Mouse (Mus musculus): Measurements from ENCODE around the gene Tomm20l.
"Not testable (repeated sequence)": the region's sequence is repeated elsewhere in the genome, so short reads cannot be mapped to it uniquely, and the experiment has no call there.

Gene Tomm20l

GRCm38 (mm10) chr12:71111331-71111730 lies at the start of gene Tomm20l:
Gene Tomm20l (plus strand): TSS chr12:71111428.
- DNase-seq = peak; percentile 65

DNA sequence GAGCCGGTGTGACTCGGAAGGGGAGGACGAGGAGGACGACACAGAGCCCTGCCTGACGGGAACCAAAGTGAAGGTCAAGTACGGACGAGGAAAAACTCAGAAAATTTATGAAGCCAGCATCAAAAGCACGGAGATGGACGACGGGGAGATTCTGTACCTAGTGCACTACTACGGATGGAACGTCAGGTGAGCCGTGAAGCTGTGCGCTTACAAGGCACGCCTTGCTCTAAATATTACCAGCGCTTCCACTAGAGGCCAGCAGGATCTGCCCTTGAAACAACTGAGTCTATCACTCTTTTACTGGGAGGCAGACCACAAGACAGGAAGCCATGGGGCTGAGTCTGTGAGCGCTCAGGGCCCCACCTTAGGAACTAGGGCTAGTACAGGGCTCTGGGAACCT lies 41.4 kb upstream of the Tomm20l start:
- no peak for DNase-seq

- DNase-seq = no peak
These were observed 39.2 kb upstream of the Tomm20l start for GRCm38 (mm10) chr12:71072048-71072447.

DNA sequence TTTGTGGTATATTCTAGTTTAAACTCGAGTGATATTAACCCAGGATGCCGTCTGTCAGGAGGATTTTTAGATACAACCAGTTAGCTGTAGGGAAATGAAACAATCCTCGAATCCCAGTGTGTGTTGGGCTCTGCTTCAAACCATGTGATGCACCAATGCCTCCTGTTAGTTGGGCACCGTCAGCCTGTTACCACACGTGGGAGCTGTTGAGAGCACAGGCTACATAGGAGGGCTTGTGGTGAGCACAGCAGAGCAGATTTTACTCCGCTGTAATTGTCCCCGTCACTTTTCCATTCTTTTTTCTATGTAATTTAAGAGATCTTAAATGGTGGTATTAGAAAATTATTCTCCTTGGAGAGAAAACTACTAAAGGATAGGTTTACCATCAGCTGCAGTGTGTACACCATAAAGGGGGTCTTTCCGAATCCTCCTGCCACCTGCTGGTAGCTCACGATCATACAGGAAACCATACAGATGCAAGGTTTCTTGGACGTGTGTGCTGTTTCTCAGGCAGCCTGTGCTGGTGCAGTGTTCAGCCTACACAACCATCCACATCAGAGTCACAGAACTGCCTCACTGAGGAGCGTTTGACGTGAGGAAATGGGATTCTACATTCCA lies 38.0 kb upstream of the Tomm20l start:
- DNase-seq = peak; percentile 59

GRCm38 (mm10) chr12:71086331-71086730 lies 24.9 kb upstream of the Tomm20l start:
- no peak for DNase-seq

GRCm38 (mm10) chr12:71104275-71104674 lies 7.0 kb upstream of the Tomm20l start:
- DNase-seq = not testable (repeated sequence)

GRCm38 (mm10) chr12:71107216-71107771 lies 3.9 kb upstream of the Tomm20l start:
- DNase-seq = no peak

DNA sequence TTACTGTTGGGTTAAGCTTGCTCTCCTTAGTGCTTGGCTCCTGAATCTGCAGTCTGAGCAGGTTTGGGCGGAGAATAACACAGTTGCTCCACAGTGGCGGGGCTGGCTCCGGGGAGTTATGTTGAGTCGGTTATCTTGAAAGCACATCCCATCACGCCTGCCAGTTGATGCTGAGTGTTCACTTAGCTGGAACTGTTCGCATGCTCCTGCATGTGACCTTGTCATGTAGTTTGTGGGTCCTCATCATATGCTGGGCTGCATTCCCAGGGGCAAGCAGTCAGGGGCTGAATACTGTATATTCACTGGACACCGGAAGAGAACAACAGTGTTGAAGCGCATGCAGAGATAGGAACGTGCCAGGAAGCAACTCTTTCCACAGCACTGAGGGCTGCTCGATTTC lies 1.8 kb downstream of the Tomm20l start:
- no peak for DNase-seq

DNA sequence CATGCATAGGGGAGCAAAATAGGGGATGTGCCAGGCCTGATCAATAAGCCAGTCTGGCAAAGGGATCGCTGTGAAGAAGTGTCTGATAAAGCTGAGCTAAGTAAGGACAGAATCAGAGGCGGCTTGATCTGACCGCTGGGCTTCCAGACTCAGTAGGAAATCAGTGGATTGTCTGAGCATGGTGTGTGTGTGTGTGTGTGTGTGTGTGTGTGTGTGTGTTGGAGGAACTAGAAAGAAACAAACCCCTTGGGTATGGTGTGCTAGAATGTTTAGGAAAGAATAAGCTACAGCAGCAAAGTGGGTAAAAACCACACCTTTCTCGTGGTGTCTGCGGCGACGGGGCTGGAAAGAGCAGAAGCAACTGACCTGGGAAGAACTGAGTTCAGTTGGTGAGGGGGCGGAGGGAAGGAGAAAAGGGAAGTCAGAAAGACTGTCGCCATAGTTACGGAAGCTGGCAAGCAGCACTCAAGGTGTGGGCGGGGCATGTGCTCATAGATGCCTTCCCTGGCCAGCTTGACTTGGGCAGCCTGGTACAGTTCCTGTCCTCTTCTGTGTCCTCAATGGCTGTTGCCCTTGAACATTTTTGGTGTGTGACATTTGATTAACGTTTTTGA lies 2.6 kb downstream of the Tomm20l start:
- DNase-seq = peak; percentile 71

DNA sequence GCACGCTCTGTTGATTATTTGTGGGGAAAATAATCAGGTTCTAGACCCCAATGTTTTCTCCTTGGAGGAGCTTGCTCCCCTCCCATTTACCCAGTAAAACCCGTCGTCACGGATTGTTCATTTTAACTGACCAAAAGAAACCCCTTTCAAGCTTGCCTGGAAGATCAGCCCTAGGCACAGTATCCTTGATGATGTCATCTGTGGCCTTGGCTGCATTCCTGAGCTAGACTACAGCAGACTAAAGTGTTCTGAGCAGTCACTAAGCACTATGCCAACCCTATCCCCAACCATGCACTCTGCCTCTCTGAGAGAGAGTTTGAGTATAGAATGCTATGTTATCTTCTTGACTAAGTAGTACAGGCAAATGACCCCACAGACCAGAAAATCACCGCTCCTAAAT lies 5.2 kb downstream of the Tomm20l start:
- DNase-seq = no peak

DNA sequence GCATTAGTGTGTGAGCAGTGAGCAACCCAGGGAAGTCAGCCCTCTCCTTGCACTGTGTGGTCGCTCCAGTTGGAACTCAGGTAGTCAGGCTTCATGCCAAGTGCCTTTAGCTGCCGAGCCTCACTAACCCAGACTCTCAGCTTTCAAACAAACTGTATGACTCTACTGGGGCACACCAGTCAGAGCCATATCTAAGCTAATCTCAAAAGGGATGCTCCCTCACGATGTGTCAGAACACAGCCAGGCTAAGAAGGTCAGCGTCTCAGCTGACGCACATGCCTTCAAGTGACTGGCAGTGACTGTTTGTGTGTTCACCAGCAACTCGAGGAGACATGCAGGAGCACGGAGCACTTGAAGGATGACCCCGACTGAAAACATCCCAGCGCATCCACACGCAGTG lies 11.5 kb downstream of the Tomm20l start:
- no peak for DNase-seq

DNA sequence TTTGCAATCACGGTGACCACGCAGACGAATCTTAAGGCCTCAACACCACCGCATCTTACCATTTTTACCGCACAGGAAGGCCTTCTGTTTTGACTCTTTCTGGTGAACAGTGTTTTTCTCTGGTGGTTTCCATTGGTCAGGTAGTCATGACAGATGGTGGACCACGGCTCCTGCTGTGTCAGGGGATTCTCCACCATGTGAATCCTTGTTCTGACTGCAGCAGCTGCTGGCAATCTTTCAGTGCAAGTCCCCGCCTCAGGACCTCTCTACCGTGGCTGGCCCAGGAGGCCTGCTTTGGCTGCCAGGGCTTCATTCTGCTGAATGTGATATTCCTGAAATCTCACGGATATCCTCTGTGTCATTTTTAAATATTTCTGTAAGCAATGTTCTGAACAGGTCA lies 12.1 kb downstream of the Tomm20l start:
- no peak for DNase-seq

DNA sequence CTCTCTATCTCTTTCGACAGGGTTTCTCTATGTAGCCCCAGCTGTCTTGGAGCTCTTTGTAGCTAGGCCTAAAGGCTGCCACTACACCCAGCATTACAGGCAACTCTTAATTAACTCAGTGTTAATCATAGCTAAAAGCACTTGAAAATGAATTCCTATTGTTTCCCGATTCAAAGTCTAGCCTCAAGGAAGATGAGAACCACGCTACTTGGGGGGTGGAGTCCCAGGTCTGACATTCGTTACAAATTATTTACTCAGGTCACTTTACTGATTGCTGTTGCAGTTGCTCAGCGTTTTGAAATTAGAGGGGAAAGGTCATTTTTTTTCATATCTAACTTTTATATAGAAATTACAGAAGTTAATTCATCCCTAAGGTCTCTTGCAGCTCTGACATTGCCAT lies 24.4 kb downstream of the Tomm20l start:
- no peak for DNase-seq

GRCm38 (mm10) chr12:71136130-71136973 lies 25.1 kb downstream of the Tomm20l start, which contains the start of the genes Timm9 and 2700049A03Rik:
Gene Timm9 (minus strand): TSS chr12:71136684.
Gene 2700049A03Rik (plus strand): TSS chr12:71136848.
- DNase-seq = peak; percentile 90

DNA sequence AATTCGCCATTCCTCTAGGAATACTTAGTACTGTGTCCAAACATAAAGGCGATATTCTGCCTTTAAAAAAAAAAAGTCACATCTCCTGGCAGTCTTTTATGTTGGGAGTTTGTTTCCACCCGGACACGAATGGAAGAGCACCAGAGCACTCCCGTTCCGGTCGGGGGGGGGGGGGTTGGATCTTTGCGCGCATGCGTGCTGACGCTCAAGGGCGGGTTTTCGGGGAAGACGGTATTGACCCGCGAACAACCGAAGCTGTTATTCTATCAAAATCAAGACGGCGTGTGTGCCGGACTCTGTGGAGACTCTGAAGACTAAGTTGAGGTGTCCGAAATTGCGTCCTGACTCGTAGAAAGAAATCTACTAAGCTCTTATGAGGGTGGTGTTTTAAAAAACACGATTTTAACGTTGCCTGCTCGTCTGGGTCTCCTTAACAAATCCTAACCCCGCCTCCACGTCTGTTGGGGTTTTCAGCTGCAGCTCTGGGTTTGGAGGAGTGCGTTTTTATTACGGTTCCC lies 25.8 kb downstream of the Tomm20l start:
- peak; percentile 93 for DNase-seq

GRCm38 (mm10) chr12:71137686-71138085 lies 26.5 kb downstream of the Tomm20l start:
- DNase-seq = peak; percentile 5

GRCm38 (mm10) chr12:71139258-71139828 lies 28.1 kb downstream of the Tomm20l start:
- no peak for DNase-seq

DNA sequence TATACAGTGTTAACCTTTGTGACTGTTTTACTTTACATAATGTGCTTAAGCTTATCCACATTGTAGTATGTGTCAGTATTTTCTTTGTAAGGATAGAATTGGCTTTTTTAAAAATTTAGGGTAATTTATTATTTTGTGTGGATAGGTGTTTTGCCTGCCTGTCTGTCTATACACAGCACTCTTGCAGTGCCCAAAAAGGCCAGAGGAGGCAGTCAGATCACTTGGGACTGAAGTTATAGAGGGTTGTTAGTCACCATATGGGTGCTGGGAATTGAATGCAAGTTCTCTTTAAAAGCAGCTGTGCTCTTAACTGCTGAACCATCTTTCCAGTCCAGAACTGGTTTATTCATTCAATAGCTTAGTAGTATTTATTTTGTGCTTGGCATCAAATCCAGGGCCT lies 30.0 kb downstream of the Tomm20l start:
- DNase-seq = no peak

DNA sequence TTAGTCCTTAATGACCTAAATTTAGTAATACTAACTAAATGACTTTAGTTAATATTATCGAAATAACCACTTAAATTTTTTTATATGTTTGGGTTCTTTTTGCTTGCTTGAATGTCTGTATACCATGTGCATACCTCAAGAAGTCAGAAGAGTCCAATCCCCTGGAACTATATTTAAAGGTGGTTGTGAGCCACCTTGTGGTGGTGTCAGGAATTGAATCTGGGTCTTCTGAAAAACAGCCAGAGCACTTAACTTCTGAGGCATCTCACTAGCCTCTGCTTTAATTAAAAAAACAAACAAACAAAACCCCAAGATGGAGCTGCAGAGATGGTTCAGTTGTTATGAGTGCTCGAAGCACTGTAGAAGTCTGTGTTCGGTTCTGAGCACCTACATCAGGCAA lies 36.4 kb downstream of the Tomm20l start:
- peak; percentile 57 for DNase-seq

DNA sequence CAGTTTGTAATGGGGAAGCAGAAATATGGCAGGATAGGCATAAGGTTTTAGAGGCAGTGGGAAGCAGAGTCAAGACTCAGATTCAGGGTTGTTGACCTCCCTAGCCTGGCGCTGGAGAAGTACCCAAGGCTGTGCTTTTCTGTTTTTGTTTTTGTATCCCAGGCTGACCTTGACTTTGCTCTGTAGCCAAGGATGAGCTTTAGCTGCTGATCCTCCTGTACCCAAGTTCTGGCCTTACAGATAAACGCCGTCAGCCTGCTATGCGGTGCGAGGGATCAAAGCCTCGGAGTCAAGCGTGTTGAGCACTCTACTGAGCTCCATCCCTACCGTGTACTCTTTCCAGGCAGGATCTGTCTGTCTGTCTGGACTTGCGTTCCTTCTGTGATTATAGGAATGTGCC lies 37.6 kb downstream of the Tomm20l start:
- DNase-seq = no peak

DNA sequence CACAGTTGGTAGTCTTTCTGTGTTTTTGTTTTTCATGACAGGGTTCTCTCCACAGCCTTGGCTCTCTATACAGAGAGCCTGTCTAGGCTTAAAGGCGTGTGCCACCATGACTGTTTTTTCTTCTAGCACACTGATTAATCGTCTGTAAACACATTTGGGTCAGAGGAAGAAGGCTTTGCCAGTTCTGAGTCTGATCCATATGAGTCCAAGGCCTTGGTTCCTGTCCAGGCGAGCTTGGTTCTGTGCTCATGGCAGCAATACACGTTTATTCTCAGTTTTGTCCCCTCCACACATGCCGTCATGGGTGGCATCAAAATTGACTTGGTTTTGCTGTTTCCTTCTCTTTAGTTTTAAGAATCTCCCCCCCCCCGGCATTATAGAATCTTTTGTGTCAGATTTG lies 38.2 kb downstream of the Tomm20l start:
- no peak for DNase-seq

DNA sequence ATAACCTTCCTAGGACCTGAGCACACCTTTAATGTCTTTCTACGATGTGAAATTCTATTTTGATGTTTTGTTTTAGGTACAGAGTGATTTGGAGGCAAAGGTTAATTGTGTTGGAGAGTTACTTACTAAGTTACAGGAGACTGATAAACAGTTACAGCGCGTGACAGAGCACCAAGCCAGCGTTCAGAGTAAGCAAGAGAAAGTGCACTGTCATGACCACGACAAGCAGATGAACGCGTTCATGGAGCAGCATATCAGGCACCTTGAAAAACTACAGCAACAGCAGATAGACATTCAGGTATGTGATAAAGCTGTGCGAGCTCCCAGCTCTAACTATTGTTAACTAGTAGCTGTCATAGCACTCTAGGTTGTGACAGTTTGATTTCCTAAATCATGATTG lies 38.9 kb downstream of the Tomm20l start:
- no peak for DNase-seq

DNA sequence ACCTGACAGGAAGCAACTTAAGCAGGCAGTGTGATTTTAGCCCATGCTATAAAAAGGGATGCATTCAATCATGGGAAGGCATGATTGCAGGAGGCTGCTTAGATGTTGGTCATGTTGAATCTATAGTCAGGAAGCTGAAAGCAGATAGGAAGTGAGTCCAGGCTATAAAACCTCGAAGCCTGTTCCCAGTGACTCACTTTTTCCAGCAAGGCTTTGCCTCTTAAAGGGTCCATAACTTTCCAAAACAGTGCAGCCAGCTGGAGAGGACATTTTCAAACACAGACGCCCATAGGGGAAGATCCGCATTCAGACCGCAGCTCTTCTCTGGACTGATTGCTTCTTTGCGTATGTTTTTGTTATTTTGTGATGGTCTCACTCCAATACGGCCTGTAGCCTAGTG lies 43.8 kb downstream of the Tomm20l start:
- DNase-seq = no peak
